Mouse (Mus musculus) heart, embryonic 16.5 days (tissue): ENCODE data around the gene Ubxn11. TPM values are rescaled to one million over a fixed set of nuclear protein-coding genes. Genes with fewer than 3 reads are reported as not detected.
A peak's percentile ranks its signal among the peaks of the same experiment; 100 is the strongest.

Experiments used
- ATAC-seq: fragments of 200-750 bp; cut with Nextera tagmentation; replicated peaks from 2 replicates; pipeline ENCODE4 v1.8.0; 2017; ENCODE audit warnings: moderate number of reproducible peaks; ENCODE audit not compliant: insufficient read depth, low FRiP score; ENCODE audit errors: extremely low read depth
- H3K27ac ChIP-seq: fragments of 300-500 bp; sonication (generic); 2 replicates; pipeline ENCODE4 v1.5.1; 2014; ENCODE audit warnings: mild to moderate bottlenecking, low read length, control low read depth, moderate library complexity
- H3K27me3 ChIP-seq: fragments of 300-500 bp; sonication (generic); 2 replicates; pipeline ENCODE4 v1.6.1; 2014; ENCODE audit warnings: low read length, mixed read lengths; ENCODE audit not compliant: control insufficient read depth, insufficient read depth
- H3K36me3 ChIP-seq: fragments of 300-500 bp; sonication (generic); 2 replicates; pipeline ENCODE4 v1.6.1; 2014; ENCODE audit not compliant: control insufficient read depth, insufficient read depth
- H3K4me1 ChIP-seq: fragments of 300-500 bp; sonication (generic); 2 replicates; pipeline ENCODE4 v1.6.1; 2014; ENCODE audit warnings: low read length, mixed read lengths; ENCODE audit not compliant: control insufficient read depth, insufficient read depth
- H3K4me2 ChIP-seq: fragments of 300-500 bp; sonication (generic); 2 replicates; pipeline ENCODE4 v1.6.1; 2014; ENCODE audit warnings: low read depth, mild to moderate bottlenecking, control low read depth, low read length
- H3K4me3 ChIP-seq: fragments of 300-500 bp; sonication (generic); 2 replicates; pipeline ENCODE4 v1.5.1; 2014; ENCODE audit warnings: mild to moderate bottlenecking, control low read depth, low read length
- H3K9ac ChIP-seq: fragments of 300-500 bp; sonication (generic); 2 replicates; pipeline ENCODE4 v1.6.1; 2014; ENCODE audit warnings: low read length, control low read depth
- H3K9me3 ChIP-seq: fragments of 300-500 bp; sonication (generic); replicated peaks from 2 replicates; pipeline ENCODE4 v1.6.1; 2016; ENCODE audit warnings: low read length; ENCODE audit not compliant: control insufficient read depth
- WGBS: fragments of 180-500 bp; shearing (Covaris S2); extraction: QIAGEN DNeasy Blood & Tissue Kit; methylation state at CpG from one replicate; pipeline ENCODE4 v1.1.7; 2014; 5-methylcytosine and 5-hydroxymethylcytosine counted together
- polyA plus RNA-seq: library from polyadenylated mRNA; unstranded; fragments of >200 nt; fragmentation: Nextera tagmentation; extraction: Ambion mirVana; gene quantifications from 2 replicates; pipeline ENCODE4 v1.2.1, GENCODE M21; 2015

The Ubxn11 gene
- polyA plus RNA-seq, 1 experiment from 2014 or later: 3.5 TPM

- H3K9ac ChIP-seq: no peak overlapping the region
- ATAC-seq: no peak
- H3K27me3 ChIP-seq: peaks cover 9% of the 10 kb centered on the region
- no peak overlapping the region for H3K4me3 ChIP-seq
- no peaks in the 10 kb centered on the region for H3K9me3 ChIP-seq
- no peak overlapping the region for H3K27ac ChIP-seq
- no peaks in the 10 kb centered on the region for H3K36me3 ChIP-seq
- no peaks in the 10 kb centered on the region; the same call in 1 of the 2 replicates for H3K4me1 ChIP-seq
- H3K4me2 ChIP-seq: peak overlapping the region; percentile 5; the same call in 1 of the 2 replicates
- WGBS: 27% methylated on average over 23 of the region's 23 CpGs
Observed at GRCm38 (mm10) chr4:134065431-134066004, 36.9 kb upstream of the Ubxn11 start.

- Histone ChIP-seq H3K4me3 (no peak overlapping the region), H3K36me3 (no peaks in the 10 kb centered on the region), H3K9ac (no peak overlapping the region), H3K27ac (no peak overlapping the region), H3K27me3 (peaks cover 9% of the 10 kb centered on the region), H3K9me3 (no peaks in the 10 kb centered on the region), H3K4me1 (no peaks in the 10 kb centered on the region; the same call in 1 of the 2 replicates), H3K4me2 (no peak overlapping the region)
- 92% methylated on average over 8 of the region's 8 CpGs for WGBS
- no peak for ATAC-seq
Observed at GRCm38 (mm10) chr4:134067383-134067782, 35.0 kb upstream of the Ubxn11 start.

- Histone ChIP-seq H3K4me1 (no peaks in the 10 kb centered on the region; the same call in 1 of the 2 replicates), H3K4me3 (no peak overlapping the region), H3K36me3 (no peaks in the 10 kb centered on the region), H3K27ac (no peak overlapping the region), H3K27me3 (peaks cover 9% of the 10 kb centered on the region), H3K4me2 (no peak overlapping the region), H3K9me3 (no peaks in the 10 kb centered on the region), H3K9ac (no peak overlapping the region)
- ATAC-seq: no peak
- WGBS: 84% methylated on average over 7 of the region's 7 CpGs
Observed at GRCm38 (mm10) chr4:134067833-134068544, 34.4 kb upstream of the Ubxn11 start.

- Histone ChIP-seq H3K4me1 (no peaks in the 10 kb centered on the region; the same call in 1 of the 2 replicates), H3K27ac (no peak overlapping the region), H3K36me3 (no peaks in the 10 kb centered on the region), H3K9ac (no peak overlapping the region), H3K27me3 (peaks cover 9% of the 10 kb centered on the region), H3K9me3 (no peaks in the 10 kb centered on the region), H3K4me2 (no peak overlapping the region), H3K4me3 (no peak overlapping the region)
- 82% methylated on average over 4 of the region's 4 CpGs for WGBS
- no peak for ATAC-seq
Observed at GRCm38 (mm10) chr4:134068793-134069580, 33.4 kb upstream of the Ubxn11 start.

GRCm38 (mm10) chr4:134078694-134079093 is 23.7 kb upstream of the Ubxn11 start:
- Histone ChIP-seq H3K4me1 (peaks cover 8% of the 10 kb centered on the region), H3K4me3 (no peak overlapping the region), H3K27ac (no peak overlapping the region), H3K4me2 (no peak overlapping the region), H3K9me3 (no peaks in the 10 kb centered on the region), H3K9ac (no peak overlapping the region), H3K36me3 (no peaks in the 10 kb centered on the region), H3K27me3 (peaks cover 13% of the 10 kb centered on the region)
- ATAC-seq: peak; percentile 31; the same call in 1 of the 2 replicates
- WGBS: 19% methylated on average over 3 of the region's 3 CpGs

GRCm38 (mm10) chr4:134080674-134081073 is 21.7 kb upstream of the Ubxn11 start:
- peaks cover 13% of the 10 kb centered on the region for H3K27me3 ChIP-seq
- H3K4me3 ChIP-seq: no peak overlapping the region
- H3K9me3 ChIP-seq: peaks cover 3% of the 10 kb centered on the region; the same call in 1 of the 2 replicates
- H3K4me2 ChIP-seq: no peak overlapping the region
- H3K27ac ChIP-seq: no peak overlapping the region
- H3K9ac ChIP-seq: no peak overlapping the region
- 76% methylated on average over 4 of the region's 4 CpGs for WGBS
- peaks cover 8% of the 10 kb centered on the region for H3K4me1 ChIP-seq
- ATAC-seq: no peak
- H3K36me3 ChIP-seq: no peaks in the 10 kb centered on the region

GRCm38 (mm10) chr4:134081730-134082386 is 20.5 kb upstream of the Ubxn11 start:
- Histone ChIP-seq H3K9ac (peak overlapping the region; percentile 36; the same call in 1 of the 2 replicates), H3K4me2 (peak overlapping the region; percentile 83), H3K9me3 (peaks cover 3% of the 10 kb centered on the region; the same call in 1 of the 2 replicates), H3K27ac (no peak overlapping the region), H3K36me3 (no peaks in the 10 kb centered on the region), H3K4me1 (peaks cover 8% of the 10 kb centered on the region), H3K27me3 (peaks cover 13% of the 10 kb centered on the region), H3K4me3 (peak overlapping the region; percentile 55)
- WGBS: under 1% methylated on average over 40 of the region's 41 CpGs
- ATAC-seq: peak; percentile 76

- 19% methylated on average over 7 of the region's 7 CpGs for WGBS
- ATAC-seq: no peak
- Histone ChIP-seq H3K36me3 (no peaks in the 10 kb centered on the region), H3K27ac (no peak overlapping the region), H3K4me3 (peak overlapping the region; percentile 55), H3K4me2 (peak overlapping the region; percentile 83), H3K4me1 (peaks cover 10% of the 10 kb centered on the region), H3K9me3 (peaks cover 3% of the 10 kb centered on the region; the same call in 1 of the 2 replicates), H3K9ac (no peak overlapping the region), H3K27me3 (peaks cover 13% of the 10 kb centered on the region)
Observed at GRCm38 (mm10) chr4:134082460-134082859, 19.9 kb upstream of the Ubxn11 start.
